Mouse (Mus musculus) liver, adult 2 months (tissue): Measurements from ENCODE around the gene Sv2c. TPM values are rescaled to one million over a fixed set of nuclear protein-coding genes. Genes with fewer than 3 reads are reported as not detected.

Experiments
- DNase-seq: peaks from one replicate; pipeline ENCODE4 v3.0.0-alpha.2; 2011; ENCODE audit warnings: low read depth, low spot score; ENCODE audit errors: extremely low read depth
- H3K27ac ChIP-seq: fragments of 200-500 bp; replicated peaks from 2 replicates; pipeline ENCODE4 v1.5.1; 2012; ENCODE audit warnings: low read depth, mild to moderate bottlenecking, control low read depth, inconsistent platforms, low read length; ENCODE audit not compliant: insufficient read depth
- H3K27me3 ChIP-seq: fragments of 200-500 bp; 2 replicates; pipeline ENCODE4 v1.6.1; 2012; ENCODE audit warnings: mild to moderate bottlenecking, moderate library complexity, low read length, inconsistent platforms; ENCODE audit not compliant: control insufficient read depth, insufficient read depth
- H3K36me3 ChIP-seq: fragments of 200-500 bp; 2 replicates; pipeline ENCODE4 v1.6.1; 2012; ENCODE audit warnings: low read length, inconsistent platforms; ENCODE audit not compliant: control insufficient read depth, insufficient read depth
- H3K4me1 ChIP-seq: fragments of 200-500 bp; 2 replicates; pipeline ENCODE4 v1.6.1; 2011; ENCODE audit warnings: low read length; ENCODE audit not compliant: control insufficient read depth, insufficient read depth
- H3K4me3 ChIP-seq: fragments of 200-500 bp; 2 replicates; pipeline ENCODE4 v1.5.1; 2011; ENCODE audit warnings: low read depth, mild to moderate bottlenecking, control low read depth, low read length, moderate library complexity; ENCODE audit not compliant: insufficient read depth
- H3K79me2 ChIP-seq: fragments of 200-500 bp; 2 replicates; pipeline ENCODE4 v1.6.1; 2012; ENCODE audit warnings: inconsistent platforms, mild to moderate bottlenecking, low read length, moderate library complexity; ENCODE audit not compliant: control insufficient read depth, insufficient read depth
- H3K9ac ChIP-seq: fragments of 200-500 bp; 2 replicates; pipeline ENCODE4 v1.6.1; 2012; ENCODE audit warnings: low read depth, mild to moderate bottlenecking, control low read depth, inconsistent platforms, low read length
- CTCF ChIP-seq: fragments of 200-500 bp; IDR thresholded peaks from 2 replicates; pipeline ENCODE4 v1.5.1; 2011; ENCODE audit warnings: low read depth, low read length, control low read depth
- POLR2A ChIP-seq: fragments of 200-500 bp; IDR thresholded peaks from 2 replicates; pipeline ENCODE4 v1.6.1; 2011; ENCODE audit warnings: low read length, control low read depth; ENCODE audit not compliant: insufficient read depth; ENCODE audit errors: extremely low read depth
- WGBS: fragments of 180-500 bp; shearing (Covaris S2); methylation state at CpG from one replicate; pipeline ENCODE4 v1.1.7; 2018; 5-methylcytosine and 5-hydroxymethylcytosine counted together
- polyA plus RNA-seq: library from polyadenylated mRNA; depleted of rRNA; stranded (reverse); fragments of >200 nt; gene quantifications from 2 replicates; pipeline ENCODE4 v1.2.3, GENCODE M21; 2012
- total RNA-seq: library from RNA; depleted of rRNA; stranded (reverse); fragments of >200 nt; gene quantifications from 2 replicates; pipeline ENCODE4 v1.2.3, GENCODE M21; 2014

The Sv2c gene
- total and polyA plus RNA-seq, 2 experiments, result 0.09 to 0.13 TPM

DNA sequence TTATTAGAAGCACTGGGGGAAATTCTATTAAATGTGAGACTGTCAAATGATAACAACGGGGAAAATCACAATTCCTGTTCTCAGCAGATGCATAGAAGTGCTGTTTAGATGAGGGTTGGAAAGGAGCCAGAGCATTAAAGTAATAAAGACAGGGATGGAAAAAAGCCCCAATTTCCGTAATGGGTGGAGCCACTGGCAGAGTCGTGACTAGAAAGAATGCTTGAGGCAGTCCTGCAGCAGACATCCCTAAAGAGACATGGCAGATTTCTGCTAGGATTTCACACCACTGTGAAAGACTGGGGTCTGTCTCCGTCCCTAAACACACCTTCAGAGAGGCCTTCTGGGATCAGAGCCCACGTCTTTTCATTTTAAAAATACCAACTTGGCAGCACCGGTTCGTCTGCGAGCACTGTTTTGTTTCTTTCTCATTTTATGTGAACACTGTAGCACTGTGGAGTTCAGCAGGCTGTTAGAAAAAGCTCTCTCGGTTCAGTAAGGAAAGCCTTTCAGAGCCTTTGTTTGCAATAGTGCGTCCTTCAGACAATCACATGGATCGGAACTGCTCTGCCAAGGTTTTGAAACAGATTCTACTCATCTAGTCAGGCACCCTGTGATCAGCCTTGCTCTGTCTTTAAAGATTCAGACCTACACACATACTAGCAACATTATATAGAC, 36.8 kb upstream of the Sv2c start:
- 73% methylated on average over 11 of the region's 11 CpGs for WGBS
- no peak overlapping the region for H3K27ac ChIP-seq
- H3K4me1 ChIP-seq, result no peaks in the 10 kb centered on the region
- no peaks in the 10 kb centered on the region for H3K27me3 ChIP-seq
- no peak overlapping the region for H3K4me3 ChIP-seq
- H3K36me3 ChIP-seq, result no peaks in the 10 kb centered on the region
- H3K9ac ChIP-seq, result no peak overlapping the region
- no peaks in the 10 kb centered on the region for H3K79me2 ChIP-seq
- no peak for TF ChIP-seq CTCF
- TF ChIP-seq POLR2A, result no peak
- no peak for DNase-seq

DNA sequence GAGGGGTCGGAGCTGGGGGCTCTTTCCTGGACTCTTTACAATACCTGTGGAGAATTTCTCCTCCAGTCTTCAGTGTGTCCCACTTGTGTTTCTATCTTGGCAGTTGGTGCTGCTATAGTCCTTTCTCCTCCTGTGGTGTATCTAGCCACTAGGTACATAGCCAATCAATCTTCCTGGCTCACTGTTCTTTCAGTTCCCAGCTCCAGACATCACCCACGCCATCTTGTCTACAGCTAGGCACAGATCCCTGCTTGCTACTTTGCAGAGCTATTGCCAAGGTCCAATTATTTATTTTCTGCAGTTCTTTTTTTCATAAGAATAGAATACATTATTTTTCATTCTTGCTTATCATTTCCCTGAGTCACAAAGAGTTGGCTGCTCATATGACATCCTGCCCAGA, 34.2 kb upstream of the Sv2c start:
- WGBS, result 74% methylated on average over 2 of the region's 2 CpGs
- Histone ChIP-seq H3K27me3 (no peaks in the 10 kb centered on the region), H3K27ac (no peak overlapping the region), H3K36me3 (no peaks in the 10 kb centered on the region), H3K4me1 (no peaks in the 10 kb centered on the region), H3K9ac (no peak overlapping the region), H3K79me2 (no peaks in the 10 kb centered on the region), H3K4me3 (no peak overlapping the region)
- TF ChIP-seq POLR2A (no peak), CTCF (no peak)
- DNase-seq, result no peak

DNA sequence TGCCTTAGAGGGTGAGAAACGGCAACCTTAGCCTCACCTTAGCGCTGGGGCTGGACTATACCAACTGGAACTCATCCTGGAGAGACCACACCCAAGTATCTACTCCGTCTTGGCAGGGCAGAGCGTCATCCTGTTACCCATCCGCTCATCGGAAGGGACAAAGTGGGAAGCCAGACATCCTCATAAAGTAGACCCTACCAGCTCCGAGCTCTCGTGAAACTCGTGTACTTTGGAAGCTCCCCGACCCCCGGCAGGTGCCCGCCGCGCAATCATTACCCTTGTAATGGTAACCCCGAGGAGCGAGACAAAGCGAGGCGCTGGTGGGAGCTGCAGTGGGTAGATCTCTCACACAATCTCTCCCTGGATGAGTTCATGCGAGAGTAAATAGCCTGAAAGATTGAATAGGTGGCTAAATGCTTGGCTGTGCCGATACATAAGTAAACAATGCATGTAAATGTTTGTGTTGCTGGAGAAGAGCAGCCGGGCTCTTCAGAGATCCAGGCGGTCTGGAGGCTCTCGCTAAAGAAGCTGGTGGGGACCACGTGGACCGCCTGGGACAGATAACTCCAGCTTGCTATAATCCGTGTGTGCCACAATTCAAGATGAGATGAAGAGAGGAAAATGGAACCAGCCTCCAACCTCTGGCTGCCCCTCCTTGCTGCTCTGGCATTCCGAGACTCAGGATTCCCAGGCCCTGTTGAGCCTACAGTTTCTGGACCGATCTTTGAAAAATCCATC, 1.2 kb upstream of the Sv2c start:
- WGBS, result 4% methylated on average over 28 of the region's 28 CpGs
- TF ChIP-seq CTCF, result no peak
- TF ChIP-seq POLR2A, result no peak
- peaks cover 16% of the 10 kb centered on the region; the same call in 1 of the 2 replicates for H3K27me3 ChIP-seq

DNA sequence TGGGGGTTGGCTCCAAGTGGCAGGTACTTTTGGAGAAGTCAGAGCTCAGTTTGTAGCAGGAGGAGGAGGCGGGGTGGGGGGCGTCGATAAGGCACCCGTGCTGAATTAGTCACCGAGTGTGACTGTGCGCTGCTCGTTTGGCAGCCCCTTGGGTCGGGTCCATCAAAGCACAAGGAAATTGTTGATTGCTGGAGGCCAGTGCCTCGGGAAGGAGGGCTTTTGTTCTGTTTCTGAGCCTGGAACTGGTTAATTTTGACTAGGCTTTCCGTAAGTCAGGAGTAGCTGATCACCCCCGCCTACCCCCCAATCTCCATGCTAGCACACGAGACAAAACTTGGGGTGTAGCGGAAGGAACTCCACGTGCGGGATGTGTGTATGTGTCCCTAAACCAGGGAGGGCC, 456 bp upstream of the Sv2c start:
- Histone ChIP-seq H3K27ac (no peak overlapping the region), H3K36me3 (no peaks in the 10 kb centered on the region), H3K4me3 (no peak overlapping the region), H3K79me2 (no peaks in the 10 kb centered on the region), H3K27me3 (peaks cover 16% of the 10 kb centered on the region; the same call in 1 of the 2 replicates), H3K4me1 (no peaks in the 10 kb centered on the region), H3K9ac (no peak overlapping the region)
- no peak for TF ChIP-seq POLR2A
- no peak for TF ChIP-seq CTCF
- 1% methylated on average over 15 of the region's 15 CpGs for WGBS
- no peak for DNase-seq

More for the DNA sequence above, 1.2 kb upstream of the Sv2c start:
- Histone ChIP-seq H3K36me3 (no peaks in the 10 kb centered on the region), H3K27ac (no peak overlapping the region), H3K4me3 (no peak overlapping the region), H3K9ac (no peak overlapping the region), H3K79me2 (no peaks in the 10 kb centered on the region), H3K4me1 (no peaks in the 10 kb centered on the region)
- DNase-seq, result no peak

DNA sequence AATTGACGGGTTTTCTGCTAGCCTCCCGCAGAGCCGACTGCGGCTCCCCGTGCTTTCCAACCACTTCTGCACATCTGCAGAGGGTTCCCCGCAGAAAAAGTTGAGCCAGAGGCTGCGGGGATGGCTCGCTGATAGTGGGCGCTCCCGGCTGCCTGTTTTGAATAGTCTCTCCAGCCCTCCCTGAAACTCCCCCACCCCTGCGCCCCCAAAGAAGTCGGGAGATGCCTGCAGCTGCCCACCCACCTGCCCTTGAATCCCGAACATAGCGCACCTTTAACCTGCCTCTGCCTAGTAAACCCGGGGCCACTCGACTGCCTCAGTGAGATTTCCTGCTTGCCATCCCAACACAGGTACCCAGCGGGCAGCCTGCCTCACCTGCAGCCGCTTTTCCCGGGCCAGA, 466 bp downstream of the Sv2c start:
- WGBS, result 2% methylated on average over 19 of the region's 19 CpGs
- no peak for DNase-seq
- H3K4me3 ChIP-seq, result no peak overlapping the region
- no peak overlapping the region for H3K9ac ChIP-seq
- no peaks in the 10 kb centered on the region for H3K79me2 ChIP-seq
- peaks cover 16% of the 10 kb centered on the region; the same call in 1 of the 2 replicates for H3K27me3 ChIP-seq
- no peaks in the 10 kb centered on the region for H3K4me1 ChIP-seq
- no peaks in the 10 kb centered on the region for H3K36me3 ChIP-seq
- H3K27ac ChIP-seq, result no peak overlapping the region
- TF ChIP-seq POLR2A, result no peak
- no peak for TF ChIP-seq CTCF

DNA sequence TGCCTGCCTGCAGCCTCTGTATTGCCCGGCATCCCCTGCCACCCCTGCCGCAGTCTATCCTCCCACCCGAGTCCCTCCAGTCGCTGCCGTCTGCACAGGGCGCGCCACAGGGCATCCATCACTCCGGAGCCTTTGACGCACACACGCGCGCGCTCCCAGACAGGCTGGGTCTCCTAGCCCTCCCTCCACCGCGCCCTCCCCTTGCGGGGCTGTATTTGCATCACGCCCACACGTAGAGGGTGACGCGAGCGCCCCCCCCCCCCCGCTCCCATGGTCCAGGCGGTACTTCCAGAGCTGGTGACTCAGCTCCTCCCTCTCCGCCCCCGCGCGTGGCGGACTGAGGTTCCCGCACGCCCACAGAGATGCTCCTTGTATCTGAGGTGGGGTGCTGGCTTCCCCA, 1.3 kb downstream of the Sv2c start:
- 3% methylated on average over 27 of the region's 30 CpGs for WGBS
- TF ChIP-seq POLR2A (no peak), CTCF (no peak)
- Histone ChIP-seq H3K27ac (no peak overlapping the region), H3K4me3 (no peak overlapping the region), H3K27me3 (peaks cover 16% of the 10 kb centered on the region; the same call in 1 of the 2 replicates), H3K9ac (no peak overlapping the region), H3K79me2 (no peaks in the 10 kb centered on the region), H3K36me3 (no peaks in the 10 kb centered on the region), H3K4me1 (no peaks in the 10 kb centered on the region)
- no peak for DNase-seq
